44 mouse cellular contexts compared by ENCODE assay signal in the genomic region with DNA sequence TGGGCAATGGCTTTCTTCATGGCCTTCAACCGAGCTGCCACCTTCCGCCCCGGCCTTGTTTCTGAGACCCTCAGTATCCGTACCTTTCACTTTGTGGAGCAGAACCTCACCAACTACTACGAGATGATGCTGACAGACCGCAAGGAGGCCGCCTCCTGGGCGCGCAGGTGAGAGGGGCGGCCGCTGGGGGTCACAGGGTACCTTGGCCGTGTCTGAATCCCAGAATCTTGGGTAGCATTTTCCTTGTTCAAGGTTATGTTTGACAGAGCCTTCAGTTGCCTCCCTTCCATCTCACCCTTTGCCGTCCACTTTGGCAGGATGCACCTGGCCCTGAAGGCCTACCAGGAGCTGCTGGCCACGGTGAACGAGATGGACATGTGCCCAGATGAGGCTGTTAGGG. TPM values are rescaled to one million over a fixed set of nuclear protein-coding genes. Genes with fewer than 3 reads are reported as not detected.
"Had no signal": no experiment of that assay in that cellular context is flagged by ENCODE, and none has a peak within 500 bp of the region (broad histone marks: within the 10 kb centered on the region; RNA-seq: fewer than 3 reads in every experiment).

No protein-coding gene starts in this region.

- H3K9me3 ChIP-seq: limb, embryonic 10.5 days; limb, embryonic 12.5 days; limb, embryonic 13.5 days; limb, embryonic 15.5 days; liver, embryonic 12.5 days; liver, embryonic 13.5 days; liver, embryonic 15.5 days; lung, embryonic 15.5 days; megakaryocyte, embryonic 14.5 days; midbrain, embryonic 10.5 days; midbrain, embryonic 12.5 days; midbrain, embryonic 13.5 days; midbrain, embryonic 15.5 days had no signal

- H3K4me3 ChIP-seq: limb, embryonic 10.5 days; limb, embryonic 12.5 days; limb, embryonic 13.5 days; limb, embryonic 15.5 days; liver, embryonic 12.5 days; liver, embryonic 13.5 days; liver, embryonic 15.5 days; lung, embryonic 15.5 days; megakaryocyte, embryonic 14.5 days; midbrain, embryonic 10.5 days; midbrain, embryonic 12.5 days; midbrain, embryonic 13.5 days; midbrain, embryonic 15.5 days; myocyte had no signal

- H3K27ac ChIP-seq: limb, embryonic 10.5 days; limb, embryonic 12.5 days; limb, embryonic 13.5 days; limb, embryonic 15.5 days; liver, embryonic 12.5 days; liver, embryonic 13.5 days; liver, embryonic 14.5 days; liver, embryonic 15.5 days; lung, embryonic 15.5 days; macrophage; midbrain, embryonic 10.5 days; midbrain, embryonic 12.5 days; midbrain, embryonic 13.5 days; midbrain, embryonic 15.5 days had no signal

- ATAC-seq: liver, embryonic 12.5 days; liver, postnatal 0 days; lung, postnatal 0 days; midbrain, embryonic 13.5 days; midbrain, embryonic 15.5 days; midbrain, embryonic 16.5 days had no signal

- H3K9ac ChIP-seq: limb, embryonic 12.5 days; limb, embryonic 13.5 days; limb, embryonic 15.5 days; liver, embryonic 12.5 days; liver, embryonic 13.5 days; liver, embryonic 14.5 days; liver, embryonic 15.5 days; liver, postnatal 0 days; lung, embryonic 14.5 days; lung, embryonic 15.5 days; midbrain, embryonic 12.5 days; midbrain, embryonic 13.5 days; midbrain, embryonic 15.5 days had no signal

- H3K4me2 ChIP-seq: limb, embryonic 12.5 days; limb, embryonic 13.5 days; limb, embryonic 15.5 days; liver, embryonic 11.5 days; liver, embryonic 12.5 days; liver, embryonic 13.5 days; liver, embryonic 15.5 days; lung, embryonic 14.5 days; lung, embryonic 15.5 days; midbrain, embryonic 11.5 days; midbrain, embryonic 12.5 days; midbrain, embryonic 13.5 days; midbrain, embryonic 15.5 days had no signal

- H3K4me1 ChIP-seq: limb, embryonic 10.5 days; limb, embryonic 12.5 days; limb, embryonic 13.5 days; limb, embryonic 15.5 days; lung, embryonic 15.5 days; midbrain, embryonic 10.5 days; midbrain, embryonic 12.5 days; midbrain, embryonic 13.5 days; midbrain, embryonic 15.5 days had no signal

- H3K27me3 ChIP-seq: limb, embryonic 12.5 days; limb, embryonic 13.5 days; limb, embryonic 15.5 days; liver, embryonic 12.5 days; liver, embryonic 13.5 days; liver, embryonic 15.5 days; lung, embryonic 15.5 days; megakaryocyte, embryonic 14.5 days; midbrain, embryonic 12.5 days; midbrain, embryonic 13.5 days; midbrain, embryonic 15.5 days had no signal

- DNase-seq: left cerebral cortex, postnatal 4 days; liver; liver, embryonic 13.5 days; liver, postnatal 0 days; lung, adult 18-20 months; lung, adult 2 months; lung, embryonic 14.5 days; lung, postnatal 10 days; lung, postnatal 14 days; lung, postnatal 36 days; lung, postnatal 4 days; midbrain, embryonic 14.5 days had no signal

RNA-seq across cellular contexts. Expression of a gene that starts 9.8 kb away (rescaled TPM):
- total RNA-seq: left cerebral cortex, postnatal 10 days; left cerebral cortex, postnatal 14 days; left cerebral cortex, postnatal 25 days; left cerebral cortex, postnatal 36 days; left cerebral cortex, postnatal 4 days; midbrain, postnatal 0 days; monocyte, adult 5-6 weeks had no signal
- polyA plus RNA-seq: lung, postnatal 0 days; macrophage; midbrain, embryonic 14.5 days; midbrain, embryonic 15.5 days; midbrain, embryonic 16.5 days; midbrain, postnatal 0 days had no signal

RNA-seq across cellular contexts. Expression of a gene that starts 18.5 kb away (rescaled TPM):
- total RNA-seq: left cerebral cortex, postnatal 10 days; left cerebral cortex, postnatal 14 days; left cerebral cortex, postnatal 25 days; left cerebral cortex, postnatal 36 days; left cerebral cortex, postnatal 4 days; liver, adult 2 months; megakaryocyte, adult 5-6 weeks; monocyte, adult 5-6 weeks had no signal
- polyA plus RNA-seq: liver, adult 2 months; liver, embryonic 12.5 days; liver, embryonic 13.5 days; liver, embryonic 15.5 days; liver, postnatal 0 days; lung, adult 2 months; lung, embryonic 14.5 days; lung, embryonic 15.5 days; lung, embryonic 16.5 days; lung, postnatal 0 days; macrophage; midbrain, embryonic 11.5 days; midbrain, postnatal 0 days; myocyte; neural tube, embryonic 11.5 days had no signal

RNA-seq across cellular contexts. Expression of a gene that starts 24.4 kb away (rescaled TPM):
- total RNA-seq: left cerebral cortex, postnatal 10 days; left cerebral cortex, postnatal 14 days; left cerebral cortex, postnatal 25 days; left cerebral cortex, postnatal 36 days; left cerebral cortex, postnatal 4 days; megakaryocyte progenitor cell, adult 5-6 weeks; megakaryocyte, adult 5-6 weeks; megakaryocyte-erythroid progenitor cell, adult 5-6 weeks; midbrain, postnatal 0 days; monocyte, adult 5-6 weeks had no signal
- polyA plus RNA-seq: limb, embryonic 10.5 days; limb, embryonic 11.5 days; limb, embryonic 12.5 days; limb, embryonic 13.5 days; lung, embryonic 14.5 days; lung, postnatal 0 days; midbrain, embryonic 10.5 days; midbrain, embryonic 11.5 days; midbrain, embryonic 12.5 days; midbrain, embryonic 13.5 days; midbrain, embryonic 14.5 days; midbrain, embryonic 15.5 days; midbrain, embryonic 16.5 days; myocyte; neural tube, embryonic 11.5 days had no signal
